29 mouse cellular contexts compared by ENCODE assay signal in genomic region chr1:182937486-182938120, GRCm38 (mm10). TPM values are rescaled to one million over a fixed set of nuclear protein-coding genes. Genes with fewer than 3 reads are reported as not detected.
DNase-seq lines count a peak whose midpoint lies in the region; ATAC-seq and TF ChIP-seq lines count a peak whose summit lies in the region.
"Had no signal": no experiment of that assay in that cellular context is flagged by ENCODE, and none has a peak within 500 bp of the region (broad histone marks: within the 10 kb centered on the region; RNA-seq: fewer than 3 reads in every experiment).

No protein-coding gene starts in this region.

- no peak overlapping the region for H3K4me2 ChIP-seq in forebrain, embryonic 11.5 days (ENCODE audit: low read depth, low read length, severe bottlenecking)
- no peak overlapping the region for H3K4me2 ChIP-seq in forebrain, embryonic 15.5 days (replicated peaks)
- H3K4me2 ChIP-seq: embryonic facial prominence, embryonic 12.5 days; forebrain, embryonic 13.5 days; heart, embryonic 11.5 days; hindbrain, embryonic 12.5 days; hindbrain, embryonic 15.5 days had no signal

- TF ChIP-seq POLR2A in spleen, adult 2 months (IDR thresholded peaks at IDR 0.05; ENCODE audit: low read depth, low read length), result no peak

- H3K27me3 ChIP-seq in forebrain, embryonic 11.5 days (ENCODE audit: control insufficient read depth, insufficient read depth, low read length), result no peaks in the 10 kb centered on the region
- no peaks in the 10 kb centered on the region for H3K27me3 ChIP-seq in forebrain, embryonic 15.5 days
- H3K27me3 ChIP-seq in spleen, adult 2 months (ENCODE audit: control insufficient read depth, insufficient read depth, low read length), result no peaks in the 10 kb centered on the region
- H3K27me3 ChIP-seq: CH12.LX; embryonic facial prominence, embryonic 12.5 days; forebrain, embryonic 13.5 days; hindbrain, embryonic 12.5 days; hindbrain, embryonic 15.5 days; Patski had no signal

- DNase-seq in forebrain, embryonic 11.5 days (ENCODE audit: low spot score), result peak; percentile 51
- no peak for DNase-seq in spleen, adult 2 months (ENCODE audit: low read depth in 1 of 2, low spot score in 2 of 2)
- DNase-seq in spleen, adult 12 weeks (ENCODE audit: low spot score), result no peak
- no peak for DNase-seq in right cerebral cortex, adult 18-20 months
- no peak for DNase-seq in cerebellum, postnatal 14 days
- DNase-seq: adrenal gland, postnatal 10 days; adrenal gland, postnatal 36 days; B cell, adult 2 months; cerebellum, adult 11 months; cerebellum, adult 2 months; cerebellum, adult 9-11 months; cerebellum, postnatal 36 days; forebrain, postnatal 0 days; gastrocnemius, adult 2 months; gastrocnemius, postnatal 14 days had no signal

- 53% methylated on average over 10 of the region's 10 CpGs for WGBS in forebrain, embryonic 11.5 days
- 40% methylated on average over 10 of the region's 10 CpGs for WGBS in forebrain, embryonic 15.5 days
- WGBS in spleen, adult 2 months, result 41% methylated on average over 10 of the region's 10 CpGs

- H3K36me3 ChIP-seq in forebrain, embryonic 11.5 days (ENCODE audit: control insufficient read depth, insufficient read depth, low read length), result no peaks in the 10 kb centered on the region
- no peaks in the 10 kb centered on the region for H3K36me3 ChIP-seq in forebrain, embryonic 15.5 days
- no peaks in the 10 kb centered on the region for H3K36me3 ChIP-seq in spleen, adult 2 months (ENCODE audit: control insufficient read depth, insufficient read depth, low read length)
- H3K36me3 ChIP-seq: embryonic facial prominence, embryonic 12.5 days; G1E; hindbrain, embryonic 12.5 days; hindbrain, embryonic 15.5 days had no signal

- no peaks in the 10 kb centered on the region for H3K4me1 ChIP-seq in forebrain, embryonic 11.5 days (replicated peaks; ENCODE audit: control insufficient read depth, insufficient read depth, low read length)
- no peaks in the 10 kb centered on the region for H3K4me1 ChIP-seq in forebrain, embryonic 15.5 days
- H3K4me1 ChIP-seq in spleen, adult 2 months (ENCODE audit: control insufficient read depth, insufficient read depth, insufficient read length), result no peaks in the 10 kb centered on the region

- H3K9ac ChIP-seq in forebrain, embryonic 11.5 days (ENCODE audit: low read length), result no peak overlapping the region
- no peak overlapping the region for H3K9ac ChIP-seq in forebrain, embryonic 15.5 days (replicated peaks)
- H3K9ac ChIP-seq: embryonic facial prominence, embryonic 12.5 days; forebrain, embryonic 13.5 days; forebrain, postnatal 0 days; hindbrain, embryonic 12.5 days; hindbrain, embryonic 15.5 days had no signal

- no peak overlapping the region for H3K27ac ChIP-seq in forebrain, embryonic 11.5 days (ENCODE audit: low read depth, low read length)
- no peak overlapping the region for H3K27ac ChIP-seq in forebrain, embryonic 15.5 days (replicated peaks)
- H3K27ac ChIP-seq in spleen, adult 2 months (ENCODE audit: insufficient read depth, low read length), result 0 out of 2 replicates have a peak overlapping the region, but pooled peaks have one; percentile 15
- H3K27ac ChIP-seq: embryonic facial prominence, embryonic 12.5 days; forebrain, embryonic 13.5 days; gastrocnemius, adult 2 months; heart, adult 2 months; hindbrain, embryonic 12.5 days; hindbrain, embryonic 15.5 days had no signal

- no peak for ATAC-seq in forebrain, embryonic 11.5 days (replicated peaks; ENCODE audit: low FRiP score)
- no peak for ATAC-seq in forebrain, embryonic 15.5 days (replicated peaks)
- 0 out of 2 replicates have a peak, but pooled peaks have one; percentile 25 for ATAC-seq in megakaryocyte, adult 5-6 weeks (ENCODE audit: poor library complexity, severe bottlenecking)
- ATAC-seq: forebrain, embryonic 13.5 days; forebrain, postnatal 0 days; intestine, embryonic 16.5 days; Patski had no signal

- no peak for TF ChIP-seq CTCF in spleen, adult 2 months (IDR thresholded peaks at IDR 0.05; ENCODE audit: extremely low read depth, insufficient read depth, insufficient read length, insufficient replicate concordance)

- H3K9me3 ChIP-seq in forebrain, embryonic 11.5 days (ENCODE audit: control insufficient read depth, low read length), result no peaks in the 10 kb centered on the region
- H3K9me3 ChIP-seq in forebrain, embryonic 15.5 days, result no peaks in the 10 kb centered on the region
- H3K9me3 ChIP-seq: embryonic facial prominence, embryonic 12.5 days; forebrain, embryonic 13.5 days; hindbrain, embryonic 15.5 days had no signal

- no peak overlapping the region for H3K4me3 ChIP-seq in forebrain, embryonic 11.5 days (ENCODE audit: low read depth, low read length)
- H3K4me3 ChIP-seq in forebrain, embryonic 15.5 days, result no peak overlapping the region
- H3K4me3 ChIP-seq in spleen, adult 2 months (ENCODE audit: extremely low read depth, insufficient read depth, insufficient read length), result no peak overlapping the region
- H3K4me3 ChIP-seq: embryonic facial prominence, embryonic 12.5 days; erythroblast, embryonic 14.5 days; forebrain, embryonic 13.5 days; gastrocnemius, adult 2 months; heart, adult 2 months; hindbrain, embryonic 12.5 days; hindbrain, embryonic 15.5 days had no signal

RNA-seq across cellular contexts. Expression of gene Tlr5, which starts 17.0 kb away (rescaled TPM):
- polyA plus RNA-seq in forebrain, embryonic 11.5 days (2014; fragmentation: Nextera tagmentation; extraction: Ambion mirVana), result 0.29 and 0.32 TPM in 2 replicates
- 0.05 and 0.14 TPM in 2 replicates for polyA plus RNA-seq in forebrain, embryonic 15.5 days (2015; fragmentation: Nextera tagmentation; extraction: Ambion mirVana)
- polyA plus RNA-seq in spleen, adult 2 months (2012; rRNA removed), result 1.1 and 1.6 TPM in 2 replicates
- 7.9 and 9.1 TPM in 2 replicates for total RNA-seq in megakaryocyte, adult 5-6 weeks (2015)
- 5.8 and 8.6 TPM in 2 replicates for total RNA-seq in megakaryocyte, adult 5-6 weeks (2017)
- total RNA-seq: CH12.LX; hematopoietic stem cell, adult 5-6 weeks had no signal
- polyA plus RNA-seq: erythroblast, embryonic 14.5 days; G1E; Patski had no signal
